Mouse (Mus musculus): ENCODE results near the gene Sidt1.
"Not testable (repeated sequence)": the region's sequence is repeated elsewhere in the genome, so short reads cannot be mapped to it uniquely, and the experiment has no call there.

The Sidt1 gene

DNA sequence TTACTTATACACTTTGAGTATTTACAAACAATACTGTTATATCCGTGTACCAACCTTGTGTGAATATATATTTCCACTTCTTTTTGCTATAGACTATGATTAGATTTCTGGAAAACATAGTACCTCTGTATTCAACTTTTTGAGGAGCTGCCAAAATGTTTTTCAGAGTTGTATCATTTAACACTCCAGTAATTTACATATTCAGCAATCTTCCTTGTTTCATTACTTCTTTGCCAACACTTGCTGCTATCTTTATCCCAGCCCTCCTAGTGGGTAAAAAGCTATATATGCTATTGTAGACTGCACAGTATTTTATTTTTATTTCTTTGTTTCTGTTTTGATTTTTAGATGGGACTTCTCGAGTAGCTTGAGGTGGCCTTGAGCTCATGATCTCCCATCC lies 29.2 kb downstream of the Sidt1 start:
- no peak for DNase-seq (ENCODE audit: low spot score in 2 of 2)

DNA sequence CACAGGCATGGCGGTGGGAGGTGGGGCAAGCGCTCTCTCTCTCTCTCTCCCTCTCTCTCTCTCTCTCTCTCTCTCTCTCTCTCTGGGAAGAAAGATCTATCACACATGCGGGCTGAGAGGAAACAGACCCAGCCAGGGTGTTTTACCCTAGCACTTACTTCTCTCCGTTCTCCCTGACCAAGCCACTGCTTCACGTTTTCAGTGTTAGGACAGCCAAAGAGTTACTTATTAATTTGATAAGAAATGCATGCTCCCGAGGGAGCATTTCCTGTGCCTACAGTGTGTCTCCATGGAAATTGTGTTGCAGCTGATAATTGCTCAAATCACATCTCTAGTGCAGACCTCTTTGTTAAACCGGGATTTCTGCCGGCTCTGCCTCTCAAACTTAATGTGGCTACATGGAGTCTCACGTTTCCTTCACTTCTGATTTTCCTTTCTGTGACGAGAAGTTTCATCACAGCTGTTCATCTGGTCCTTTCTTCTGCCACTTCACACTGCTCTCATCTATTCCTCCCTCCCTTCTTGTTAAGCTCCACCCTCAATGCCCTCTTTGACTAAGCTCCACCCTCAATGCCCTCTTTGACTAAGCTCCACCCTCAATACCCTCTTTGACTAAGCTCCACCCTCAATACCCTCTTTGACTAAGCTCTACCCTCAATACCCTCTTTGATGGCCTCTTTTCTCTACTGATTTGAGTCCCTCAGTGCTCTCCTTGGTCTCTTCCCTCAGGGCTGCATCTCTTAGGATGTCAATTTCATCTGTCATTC lies 30.7 kb downstream of the Sidt1 start:
- DNase-seq (ENCODE audit: low spot score in 2 of 2), result no peak

DNA sequence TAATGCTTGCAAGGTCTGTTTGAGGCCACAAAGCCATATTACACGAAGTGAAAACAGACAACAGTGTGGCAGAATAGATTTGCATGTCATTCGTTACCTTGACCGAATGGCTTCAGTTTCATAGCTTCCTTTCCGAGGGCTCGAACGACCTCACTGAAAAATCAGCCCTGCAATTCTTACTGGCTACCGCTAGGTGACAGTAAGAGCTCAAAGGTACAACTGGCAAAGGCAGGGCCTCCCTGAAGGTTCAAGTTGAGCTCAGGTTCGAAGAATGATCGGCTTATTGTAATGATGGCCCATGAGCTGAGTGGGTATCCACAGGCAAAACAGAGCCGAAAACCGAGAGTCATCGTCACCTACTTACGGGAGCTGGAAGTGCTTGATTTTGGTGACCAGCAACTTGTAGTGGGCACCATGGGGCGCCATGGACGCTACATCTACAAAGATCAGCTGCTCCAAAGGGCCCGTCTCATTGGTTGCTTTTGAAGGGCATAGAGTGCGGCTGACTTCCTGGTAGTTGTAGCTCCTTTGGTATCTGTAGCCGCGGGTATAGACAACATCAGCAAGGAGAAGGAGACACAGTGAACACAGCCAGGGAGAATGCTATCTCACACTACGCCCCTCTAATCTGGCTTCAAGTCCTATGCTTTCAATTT lies 33.4 kb downstream of the Sidt1 start:
- no peak for DNase-seq (ENCODE audit: low spot score in 2 of 2)

DNA sequence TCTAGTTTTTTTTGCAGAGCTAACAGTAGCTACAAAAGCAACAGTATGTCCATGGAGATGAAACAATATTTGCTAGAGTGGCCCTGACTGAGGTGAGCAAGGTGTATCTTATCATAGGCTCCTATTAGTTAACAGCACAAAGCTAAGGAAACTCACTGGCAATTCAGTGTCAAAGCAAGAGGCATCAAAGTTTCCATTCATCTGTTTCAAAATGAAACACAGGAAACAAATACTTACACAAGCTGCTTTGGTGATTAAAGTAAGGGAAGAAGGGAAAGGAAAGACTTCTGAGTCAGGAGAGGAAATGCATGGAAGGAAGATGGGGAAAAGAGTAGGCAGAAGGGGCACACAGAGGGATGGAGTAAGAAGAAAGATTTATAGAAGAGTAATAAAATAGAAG lies 39.0 kb downstream of the Sidt1 start:
- DNase-seq (ENCODE audit: low spot score in 2 of 2), result no peak

DNA sequence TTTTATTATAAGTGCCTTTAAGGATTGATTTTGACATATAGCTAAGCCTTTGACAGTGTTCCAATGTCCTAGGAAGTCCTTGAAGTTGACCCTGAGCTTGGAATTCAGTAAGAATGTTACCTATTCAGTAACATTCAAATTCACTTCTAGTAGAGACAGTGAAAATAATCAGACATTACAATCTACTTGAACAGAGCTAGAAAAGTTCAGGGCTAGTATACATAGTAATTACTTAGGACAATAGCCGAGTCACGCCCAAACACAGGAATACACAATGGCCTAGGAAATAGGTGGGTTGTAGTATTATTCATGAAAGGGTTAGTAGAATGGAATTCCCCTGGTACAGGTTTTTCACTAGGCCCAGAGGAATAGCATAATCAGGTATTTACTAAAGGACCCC lies 40.3 kb downstream of the Sidt1 start:
- DNase-seq (ENCODE audit: low spot score in 2 of 2), result not testable (repeated sequence)

DNA sequence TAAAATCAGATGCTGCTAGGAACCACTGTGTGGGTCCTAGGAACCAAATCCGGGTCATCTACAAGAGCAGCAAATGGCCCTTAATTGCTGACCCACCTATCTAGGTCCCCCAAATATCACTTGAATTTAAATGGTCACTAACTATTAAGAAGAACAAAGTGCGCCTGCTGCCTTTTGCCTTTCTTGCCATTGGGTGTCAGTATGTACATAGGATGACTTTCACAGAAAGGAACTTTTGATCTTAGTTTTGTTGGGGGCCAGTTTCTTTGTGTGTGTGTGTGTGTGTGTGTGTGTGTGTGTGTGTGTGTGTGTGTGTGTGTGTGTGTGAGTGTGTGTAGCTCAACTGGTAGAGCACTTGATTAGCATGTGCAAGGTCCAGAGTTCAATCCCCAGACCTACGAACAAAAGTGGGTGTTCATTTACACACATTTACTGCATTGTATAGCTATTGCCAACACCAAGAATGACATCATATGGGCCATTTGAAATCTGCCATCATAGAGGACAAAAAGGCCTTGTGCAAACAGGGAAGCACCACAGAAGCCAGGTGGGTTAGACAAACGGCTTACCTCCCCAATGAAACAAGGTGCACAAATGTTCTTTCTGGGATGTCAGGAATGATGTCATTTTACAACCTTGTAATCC lies 43.9 kb downstream of the Sidt1 start:
- DNase-seq (ENCODE audit: low spot score in 2 of 2), result no peak

DNA sequence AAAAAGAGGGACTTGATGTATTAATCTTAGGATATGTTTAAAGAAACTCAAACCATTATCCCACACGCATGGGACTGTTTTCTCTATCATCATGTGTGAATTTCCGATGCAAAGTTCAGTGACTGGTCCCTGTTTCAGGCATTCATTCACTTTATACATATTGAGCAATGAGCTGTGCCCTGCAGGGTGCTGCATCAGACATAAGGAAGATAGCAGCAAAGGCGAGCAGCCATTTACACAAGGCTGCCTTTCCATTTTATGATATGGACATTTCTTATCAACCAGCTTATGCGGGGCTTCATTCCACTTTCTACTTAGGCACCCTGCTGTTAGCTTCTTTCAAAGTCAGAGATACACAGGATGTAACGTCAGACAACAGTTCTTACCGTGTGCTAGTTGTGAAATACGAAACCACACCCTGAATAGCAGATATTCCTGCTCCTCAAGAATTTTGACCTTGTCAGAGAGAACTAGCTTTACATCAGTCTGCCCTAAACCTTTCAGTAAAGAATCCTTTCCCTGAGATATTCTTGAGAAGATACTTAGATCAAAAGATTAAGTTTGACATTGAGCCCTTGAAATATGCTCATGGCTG lies 45.5 kb downstream of the Sidt1 start:
- no peak for DNase-seq (ENCODE audit: low spot score in 2 of 2)

DNA sequence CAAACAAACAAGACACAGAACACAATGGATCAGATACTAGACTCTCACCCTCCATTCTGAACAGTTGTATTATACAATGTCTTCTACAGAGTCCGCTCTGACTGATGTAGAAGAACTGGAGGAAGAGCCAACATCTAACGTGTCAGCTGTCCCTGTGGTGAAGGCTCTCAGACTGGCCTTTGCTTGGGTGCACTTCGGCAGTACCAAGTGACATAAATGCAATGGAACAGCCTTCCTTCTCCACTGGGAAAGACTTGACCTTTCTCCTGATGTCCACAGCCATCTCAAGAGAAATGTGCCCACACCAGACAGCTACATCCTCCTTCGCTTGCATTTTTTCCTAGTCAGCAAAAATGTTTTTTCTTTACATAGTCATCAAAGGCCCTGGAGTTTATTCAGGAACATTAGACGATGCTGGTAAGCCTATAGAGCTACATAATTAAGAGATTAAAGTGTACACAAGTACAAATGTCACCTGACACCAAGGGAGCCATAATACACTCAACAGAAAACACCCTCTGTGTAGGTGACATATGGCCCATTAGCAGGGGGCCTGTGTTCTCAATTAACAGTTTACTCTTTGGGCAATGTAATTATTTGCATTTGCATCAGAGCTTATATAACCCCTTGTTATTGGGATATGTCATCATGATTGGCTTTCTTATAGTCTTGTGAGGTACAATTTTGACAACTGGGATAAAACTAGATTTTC lies 50.2 kb downstream of the Sidt1 start:
- no peak for DNase-seq (ENCODE audit: low spot score in 2 of 2)

DNA sequence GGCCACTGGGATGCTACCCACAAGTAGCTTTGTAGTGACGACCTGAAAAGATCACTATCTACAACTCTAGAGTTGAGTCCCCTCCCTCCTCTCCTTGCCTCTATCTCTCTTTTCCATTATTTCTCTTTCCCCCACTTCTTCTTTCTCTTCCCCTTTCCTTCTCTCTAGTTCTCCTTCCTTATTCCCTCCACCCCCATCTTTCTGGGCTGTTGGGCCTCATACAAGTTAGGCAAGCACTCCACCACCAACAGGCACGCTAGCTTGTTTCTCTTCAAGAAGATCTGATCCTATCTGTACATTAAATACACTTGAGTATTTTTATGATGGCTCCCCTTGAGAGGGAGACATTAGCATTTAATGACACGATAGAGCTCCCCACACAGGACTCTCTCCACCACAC lies 51.0 kb downstream of the Sidt1 start:
- no peak for DNase-seq (ENCODE audit: low spot score in 2 of 2)

DNA sequence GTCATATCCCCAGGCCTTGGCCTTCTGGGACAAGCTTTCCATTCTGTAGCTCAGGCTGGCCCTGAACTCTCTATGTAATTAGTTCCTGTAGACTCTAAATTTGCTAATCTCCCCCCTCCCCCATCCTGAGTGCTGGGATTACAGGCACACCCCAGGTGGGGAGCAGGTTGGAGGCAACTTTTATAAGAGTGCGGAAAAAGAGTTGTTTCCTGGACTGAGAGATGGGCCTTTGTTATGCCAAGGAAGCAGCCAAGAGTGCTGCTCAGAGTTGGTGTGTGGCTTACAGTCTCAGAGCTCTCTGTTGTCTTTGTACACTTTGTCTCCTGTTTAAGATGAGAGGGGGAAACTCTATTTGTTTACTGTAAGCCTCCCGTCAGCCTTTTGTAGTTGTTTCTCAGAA lies 52.2 kb downstream of the Sidt1 start:
- no peak for DNase-seq (ENCODE audit: low spot score in 2 of 2)

DNA sequence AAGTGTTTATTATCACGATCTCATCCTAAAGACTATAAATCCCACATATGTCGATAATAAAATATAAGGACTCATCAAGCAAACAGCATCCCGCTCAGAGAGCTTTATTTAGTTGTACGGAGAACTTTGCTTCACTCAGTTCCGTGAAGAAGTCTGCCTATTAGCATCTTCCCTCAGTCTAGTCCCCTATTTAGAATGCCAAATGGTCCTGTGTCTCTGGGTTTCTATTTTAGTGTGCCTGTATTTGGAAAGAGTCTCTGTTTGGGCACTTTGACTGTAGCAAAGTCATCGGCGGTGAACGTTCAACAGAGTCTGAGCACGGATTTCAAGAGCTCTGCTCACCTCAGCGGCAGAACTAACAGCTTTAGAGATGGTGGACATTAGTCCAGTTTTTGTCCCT lies 55.8 kb downstream of the Sidt1 start:
- peak in 1 of 2 experiments; percentile 20 for DNase-seq (ENCODE audit: low spot score in 2 of 2)

DNA sequence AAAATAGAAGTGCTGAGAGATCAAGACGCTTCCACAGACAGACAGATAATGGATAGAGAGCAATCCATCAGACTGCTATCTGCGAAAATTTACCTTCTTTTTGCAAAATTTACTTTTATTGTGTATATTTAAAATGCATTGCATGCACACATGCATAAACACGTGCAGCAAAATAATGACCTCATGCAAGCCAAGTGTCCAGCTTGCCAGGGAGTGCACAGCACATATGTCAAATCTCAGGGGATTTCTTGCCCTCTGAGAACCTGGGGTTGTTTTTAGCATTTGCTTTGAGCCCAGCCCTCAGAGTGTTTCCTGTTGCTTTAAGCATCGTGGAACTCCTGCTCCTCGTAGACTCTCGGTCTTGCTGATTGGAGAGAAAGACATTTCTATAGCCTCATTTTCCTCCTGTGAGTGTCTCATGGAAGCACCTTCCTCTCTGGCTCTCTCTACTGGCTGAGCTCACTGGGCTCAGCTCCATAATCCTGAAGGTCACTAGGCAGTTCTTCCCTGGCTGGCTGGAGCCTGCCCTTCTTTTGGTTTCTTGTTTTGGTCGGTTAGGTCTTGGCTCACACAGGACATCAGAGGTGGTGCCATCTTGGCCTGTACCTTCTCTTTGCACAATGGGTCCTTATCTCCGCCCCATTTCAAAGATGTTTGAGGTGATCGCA lies 61.5 kb downstream of the Sidt1 start:
- no peak for DNase-seq (ENCODE audit: low spot score in 2 of 2)

DNA sequence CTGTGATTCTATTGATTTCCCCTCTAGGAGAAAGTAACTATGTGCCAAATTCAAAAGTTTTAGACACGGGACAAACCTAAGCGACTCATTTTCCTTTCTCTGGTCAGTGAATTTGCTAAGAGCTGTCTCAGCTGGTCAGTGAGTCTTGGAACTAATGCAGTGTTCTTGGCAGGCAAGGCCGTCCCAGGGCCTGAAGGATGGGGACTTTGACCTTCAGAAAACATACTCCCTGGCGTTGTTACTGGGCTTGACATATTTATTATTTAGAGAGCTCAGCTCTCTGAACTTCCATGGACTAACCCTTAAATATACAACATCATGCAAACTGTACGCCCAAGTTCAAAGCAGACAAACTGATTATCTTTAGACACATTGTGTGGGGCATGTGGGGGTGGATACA lies 62.4 kb downstream of the Sidt1 start:
- no peak for DNase-seq (ENCODE audit: low spot score in 2 of 2)

DNA sequence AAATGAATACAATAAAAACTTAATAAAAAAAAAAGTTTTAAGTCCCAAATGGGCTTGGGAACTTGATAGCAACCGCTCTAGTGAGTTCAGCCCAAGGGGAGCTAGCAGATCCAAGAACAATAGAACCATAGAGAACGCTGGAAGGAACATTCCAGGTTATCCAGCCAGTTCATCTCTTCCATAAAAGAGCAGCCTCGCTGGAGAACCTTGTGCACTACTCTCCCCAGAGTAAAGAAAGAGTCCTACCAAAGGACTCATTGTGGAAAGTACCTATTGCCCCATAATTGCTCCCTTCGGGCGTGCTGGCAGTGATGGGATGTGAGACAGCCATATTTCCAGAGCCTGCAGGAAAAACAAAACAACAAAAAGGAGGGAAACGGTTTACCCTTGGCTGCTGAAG lies 63.4 kb downstream of the Sidt1 start:
- DNase-seq (ENCODE audit: low spot score in 2 of 2), result no peak

DNA sequence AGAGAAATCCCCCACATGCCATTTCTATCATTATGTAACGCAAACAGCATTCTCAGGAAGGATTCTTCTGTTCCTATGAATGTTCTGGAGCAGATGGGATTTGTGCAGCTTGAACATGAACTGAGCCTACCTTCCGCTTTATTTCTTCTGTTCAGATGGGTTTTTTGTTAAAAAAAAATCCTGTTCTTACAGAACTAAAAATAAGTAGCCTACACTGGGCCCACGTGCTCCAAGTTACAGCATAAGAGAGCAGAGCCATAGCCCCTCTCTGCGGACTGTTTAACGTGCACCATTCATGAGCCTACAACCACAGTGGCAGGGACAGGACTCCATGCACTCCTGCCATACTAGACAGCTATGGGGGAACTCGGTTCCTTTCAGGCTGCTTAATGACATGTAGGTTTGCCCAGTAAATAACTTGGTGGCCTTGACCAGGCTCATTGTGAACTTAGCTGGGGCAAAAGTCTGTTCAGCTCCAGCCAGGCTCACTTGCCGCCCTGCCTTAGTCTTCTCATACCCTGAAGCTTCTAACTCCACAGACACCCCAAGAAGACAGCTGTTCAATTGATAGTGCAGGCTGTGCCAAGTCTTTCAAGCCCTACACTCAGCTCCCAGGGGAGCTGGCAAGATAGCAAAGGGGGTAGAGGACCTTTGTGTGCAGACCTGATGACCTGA lies 64.3 kb downstream of the Sidt1 start:
- DNase-seq (ENCODE audit: low spot score in 2 of 2), result peak; percentile 58 to 72

DNA sequence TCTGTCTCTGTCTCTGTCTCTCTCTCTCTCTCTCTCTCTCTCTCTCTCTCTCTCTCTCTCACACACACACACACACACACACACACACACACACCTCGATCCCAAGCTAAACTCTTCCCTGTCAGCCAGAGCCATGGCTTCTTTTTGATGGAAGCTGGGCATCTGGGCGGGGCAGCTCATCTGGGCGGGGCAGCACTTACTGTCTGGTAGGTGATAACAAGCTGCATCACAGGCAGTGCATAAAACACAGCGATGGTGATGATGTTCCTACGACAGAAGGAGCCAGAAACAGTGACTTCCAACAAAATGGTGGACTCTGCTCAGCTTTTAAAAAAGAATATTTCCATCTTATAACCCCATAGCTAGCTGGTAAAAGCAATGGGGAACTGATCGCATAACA lies 67.4 kb downstream of the Sidt1 start:
- DNase-seq (ENCODE audit: low spot score in 2 of 2), result no peak

DNA sequence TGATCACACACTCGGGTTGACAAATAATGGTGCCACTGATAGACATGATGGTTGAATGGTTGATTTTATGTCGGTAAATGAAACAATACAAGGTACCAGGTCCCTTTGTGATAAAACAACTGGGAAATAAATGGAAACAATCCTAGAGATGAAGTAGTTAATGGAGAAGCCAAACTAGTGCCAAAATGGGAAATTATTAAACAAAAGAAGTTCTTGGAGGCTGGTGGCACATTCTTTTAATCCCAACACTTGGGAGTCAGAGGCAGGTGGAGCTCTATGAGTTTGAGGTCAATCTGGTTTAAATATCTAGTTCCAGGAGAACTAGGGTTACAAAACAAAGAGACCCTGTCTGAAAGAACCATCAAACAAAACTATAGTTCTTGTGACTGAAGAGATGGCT lies 68.1 kb downstream of the Sidt1 start:
- DNase-seq (ENCODE audit: low spot score in 2 of 2), result no peak

DNA sequence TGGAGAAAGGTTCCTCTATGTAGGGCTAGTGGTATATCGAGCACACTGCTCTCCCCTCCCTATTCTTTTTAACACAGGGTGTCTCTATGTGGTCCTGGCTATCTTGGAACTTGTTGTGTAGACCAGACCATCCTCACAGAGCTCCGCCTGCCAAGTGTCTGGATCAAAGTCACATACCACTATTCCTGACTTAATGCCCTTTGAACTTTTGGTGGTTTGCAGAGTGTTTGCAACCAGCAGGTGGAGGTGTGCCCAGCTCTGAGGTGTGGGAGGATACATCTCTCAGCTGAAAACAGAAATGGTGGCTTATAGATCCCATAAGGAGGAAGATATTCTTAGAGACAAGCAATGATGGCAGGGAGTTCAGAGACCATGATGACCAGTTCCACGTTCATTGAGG lies 75.5 kb downstream of the Sidt1 start:
- no peak for DNase-seq (ENCODE audit: low spot score in 2 of 2)

DNA sequence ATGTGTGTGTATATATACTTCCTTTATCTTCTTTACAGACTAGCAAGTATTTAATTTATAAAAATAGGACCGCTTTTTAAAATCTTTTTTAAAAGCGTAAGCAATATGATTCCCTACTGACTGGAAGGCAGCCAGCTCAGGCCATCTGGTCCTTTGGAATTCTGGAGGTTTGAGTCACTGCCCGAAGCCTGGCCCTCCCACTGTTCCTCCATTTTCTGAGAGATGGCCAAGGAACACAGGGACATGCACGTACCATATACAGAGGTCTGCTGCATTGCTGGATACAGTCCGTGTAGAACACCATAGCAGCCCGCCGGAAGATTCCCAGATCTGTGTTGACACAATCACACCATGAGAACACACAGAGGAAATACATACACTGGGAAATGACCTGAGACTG lies 78.3 kb downstream of the Sidt1 start:
- DNase-seq (ENCODE audit: low spot score in 2 of 2), result peak in 1 of 2 experiments; percentile 36

DNA sequence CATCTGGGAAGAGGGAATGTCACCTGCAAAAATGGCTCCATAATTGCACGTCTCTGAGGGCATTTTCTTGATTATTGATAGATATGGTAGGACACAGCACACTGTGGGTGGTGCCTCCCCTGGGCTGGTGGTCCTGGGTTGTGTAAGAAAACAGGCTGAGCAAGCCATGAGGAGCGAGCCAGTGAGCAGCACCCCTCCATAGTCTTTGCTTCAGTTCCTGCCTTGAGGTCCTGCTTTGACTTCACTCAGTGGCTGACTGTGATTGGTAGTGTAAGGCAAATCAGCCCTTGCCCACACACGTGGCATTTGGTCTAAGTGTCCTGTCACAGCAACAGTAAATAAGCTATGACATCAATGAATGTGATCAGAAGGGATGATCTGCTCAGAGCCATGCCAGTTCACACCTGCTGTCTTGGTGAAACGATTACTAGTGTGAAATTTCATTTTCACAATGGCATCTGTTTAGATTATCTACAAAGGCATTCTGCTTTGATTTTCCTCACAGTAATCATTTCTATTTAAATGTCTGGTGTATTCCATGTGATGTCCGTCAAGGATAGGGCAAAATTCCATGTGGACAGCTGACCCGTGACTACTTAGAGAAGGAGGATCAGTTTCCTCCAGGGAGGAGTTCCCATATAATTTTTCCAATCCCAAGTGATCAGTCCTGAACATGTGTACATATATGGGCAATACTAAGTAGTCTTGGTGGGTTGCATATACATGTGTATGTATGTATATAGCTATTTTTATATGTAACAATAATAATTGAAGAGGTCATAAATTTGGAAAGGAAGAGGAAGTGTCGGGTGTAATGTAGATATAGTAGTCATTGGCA lies 79.0 kb downstream of the Sidt1 start:
- no peak for DNase-seq (ENCODE audit: low spot score in 2 of 2)
